Mouse (Mus musculus): Measurements from ENCODE around the gene Tpmt.

Tpmt gene

DNA sequence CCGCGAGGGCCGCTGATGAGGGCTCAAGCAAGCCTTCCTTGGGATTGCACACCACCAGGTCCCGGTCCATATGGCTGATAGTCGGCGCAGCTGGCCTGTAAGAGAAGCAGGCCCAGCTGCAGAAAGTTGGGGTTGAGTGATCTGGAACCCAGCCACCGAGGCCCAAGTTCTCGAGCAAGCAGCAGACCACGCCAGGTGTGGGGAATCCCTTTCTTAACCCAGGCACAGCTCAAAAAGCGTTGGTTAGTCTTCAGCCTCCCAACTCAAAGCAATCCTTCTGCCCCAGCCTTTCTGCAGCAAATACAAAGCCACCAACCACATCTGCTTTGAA lies at the start of gene Tpmt:
Gene Tpmt (minus strand): TSS at position 121 of the 331 bp plus-strand sequence.
- no peak for DNase-seq (ENCODE audit: low read depth, low spot score)

DNA sequence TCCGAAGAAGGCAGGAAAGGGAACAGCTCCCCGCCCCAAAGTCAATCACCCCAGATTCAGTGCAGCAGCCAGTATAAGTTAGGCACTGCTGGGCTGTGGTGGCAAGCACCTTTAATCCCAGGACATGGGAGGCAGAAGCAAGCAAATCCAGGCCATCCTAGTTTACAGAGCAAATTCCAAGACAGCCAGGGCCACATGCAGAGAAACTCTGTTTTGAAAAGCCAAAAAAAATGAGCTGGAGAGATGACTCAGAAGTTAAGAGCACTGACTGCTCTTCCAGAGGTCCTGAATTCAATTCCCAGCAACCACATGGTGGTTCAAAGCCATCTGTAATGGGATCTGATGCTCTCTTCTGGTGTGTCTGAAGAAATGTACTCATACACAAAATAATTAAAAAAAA lies 49.3 kb upstream of the Tpmt start:
- no peak for DNase-seq (ENCODE audit: low read depth, low spot score)

DNA sequence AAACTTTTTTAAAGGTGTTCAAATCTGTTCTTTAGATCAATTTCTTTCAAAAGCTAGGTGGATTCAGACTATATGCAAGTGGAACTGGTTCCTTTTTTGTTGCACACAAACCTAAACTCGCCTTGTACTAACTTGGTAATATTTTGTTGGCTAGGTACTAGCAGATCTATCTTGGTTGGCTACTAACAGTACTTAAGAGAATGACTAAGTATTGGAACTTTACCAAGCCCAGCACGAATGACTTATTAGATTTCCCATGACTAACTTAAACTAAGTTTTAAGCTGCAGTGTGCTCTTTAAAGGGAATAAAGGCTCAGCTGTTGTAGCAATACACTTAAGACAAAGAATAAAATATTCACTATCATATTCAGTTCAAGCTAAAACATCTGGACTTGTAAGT lies 44.7 kb upstream of the Tpmt start:
- DNase-seq (ENCODE audit: low read depth, low spot score), result no peak

DNA sequence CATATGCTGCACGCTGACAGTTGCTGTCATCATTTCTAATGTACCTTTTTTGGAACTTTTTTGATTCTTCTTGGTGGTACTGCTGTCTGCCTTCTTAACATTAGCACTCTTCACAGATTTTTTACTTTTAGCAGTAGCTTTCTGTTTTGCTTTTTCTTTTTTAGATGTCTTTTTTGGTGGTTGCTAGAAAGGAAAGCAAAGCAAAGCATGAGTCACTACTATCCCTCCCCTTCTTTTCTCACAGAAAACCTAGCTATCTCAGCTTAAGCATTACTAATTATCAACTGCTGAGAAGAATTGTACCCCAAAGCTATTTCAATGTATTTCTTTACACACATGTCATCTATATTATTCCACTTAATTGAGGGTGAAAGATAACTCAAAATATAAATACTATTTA lies 43.9 kb upstream of the Tpmt start:
- DNase-seq (ENCODE audit: low read depth, low spot score), result no peak

DNA sequence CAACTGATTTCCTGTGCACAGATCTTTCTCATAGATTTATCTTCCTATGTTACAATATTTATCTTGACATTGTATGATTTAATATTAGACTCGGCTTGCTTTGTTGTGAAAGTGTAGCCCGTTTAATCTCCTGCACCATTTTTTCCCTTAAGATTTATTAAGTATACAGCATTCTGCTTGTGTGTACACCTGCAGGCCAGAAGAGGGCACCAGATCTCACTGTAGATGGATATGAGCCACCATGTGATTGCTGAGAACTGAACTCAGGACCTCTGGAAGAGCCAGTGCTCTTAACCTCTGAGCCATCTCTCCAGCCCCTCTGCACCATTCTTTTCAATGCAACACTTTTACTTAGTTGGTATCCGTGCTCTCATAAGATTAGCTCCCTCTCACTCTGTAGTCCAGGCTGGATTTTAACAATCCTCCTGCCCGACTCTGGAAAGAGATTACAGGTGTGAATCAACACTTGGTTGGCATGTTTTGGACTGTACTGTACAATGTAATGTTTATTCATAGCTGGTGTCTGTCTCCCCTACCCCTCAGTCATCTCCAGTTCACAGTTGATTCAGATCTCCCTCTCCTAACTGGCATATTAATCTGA lies 36.5 kb upstream of the Tpmt start:
- DNase-seq (ENCODE audit: low read depth, low spot score), result peak; percentile 67

DNA sequence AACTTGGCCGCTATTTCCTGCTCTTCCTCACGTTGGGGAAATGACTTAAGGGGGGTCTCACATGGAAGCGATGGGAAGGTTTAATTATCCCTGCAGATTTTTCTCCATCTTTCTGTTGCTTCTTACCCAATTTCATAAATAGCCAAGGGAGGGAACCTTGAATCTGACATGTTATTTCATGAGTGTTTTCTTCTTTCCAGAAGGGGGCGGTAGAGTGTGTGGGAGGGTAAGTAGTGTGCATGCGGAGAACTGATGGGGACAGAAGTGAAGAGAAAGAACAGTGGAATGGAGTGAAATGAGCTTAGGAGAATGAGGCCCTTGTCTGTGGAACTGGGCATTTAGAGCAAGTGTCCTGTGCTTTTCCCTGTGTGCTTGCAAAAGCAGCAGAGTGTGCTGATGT lies 34.3 kb upstream of the Tpmt start:
- peak; percentile 50 for DNase-seq (ENCODE audit: low read depth, low spot score)

DNA sequence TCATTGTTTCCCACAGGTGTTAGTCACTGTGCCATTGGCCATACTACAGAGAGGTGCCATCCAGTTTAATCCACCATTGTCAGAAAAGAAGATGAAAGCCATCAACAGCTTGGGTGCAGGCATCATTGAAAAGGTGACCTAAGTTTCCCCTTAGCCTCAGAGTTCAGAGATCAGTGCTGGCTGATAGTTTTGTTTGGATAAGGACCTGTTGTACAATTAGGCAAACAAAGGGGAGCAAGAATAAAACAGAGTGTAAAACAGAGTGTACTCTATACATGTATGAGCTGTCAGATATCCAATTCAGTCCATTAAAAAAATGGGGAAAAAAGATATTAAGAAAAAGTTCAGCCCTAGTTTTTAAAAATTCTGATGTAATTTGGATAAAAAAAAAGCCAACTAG lies 32.8 kb upstream of the Tpmt start:
- no peak for DNase-seq (ENCODE audit: low read depth, low spot score)

DNA sequence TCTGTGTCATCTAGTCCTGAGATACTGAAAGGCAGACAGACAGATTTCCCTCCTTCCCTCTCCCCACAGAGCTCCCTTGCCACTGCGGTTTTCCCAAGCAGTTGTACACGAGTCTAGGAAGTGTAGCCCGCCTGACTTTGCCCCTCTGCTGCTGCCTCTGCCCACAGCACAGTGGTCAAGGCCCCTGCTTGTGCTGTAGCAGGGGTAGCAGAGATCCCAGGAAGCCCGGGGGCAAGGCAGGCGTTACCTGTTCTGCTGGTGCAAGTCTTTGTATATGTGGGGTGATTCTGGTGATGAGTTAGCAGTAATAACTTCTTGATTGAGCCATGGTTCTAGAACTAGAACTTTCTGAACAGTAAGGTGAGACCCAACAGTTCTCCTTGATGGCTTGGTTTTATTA lies 31.6 kb upstream of the Tpmt start:
- DNase-seq (ENCODE audit: low read depth, low spot score), result no peak

DNA sequence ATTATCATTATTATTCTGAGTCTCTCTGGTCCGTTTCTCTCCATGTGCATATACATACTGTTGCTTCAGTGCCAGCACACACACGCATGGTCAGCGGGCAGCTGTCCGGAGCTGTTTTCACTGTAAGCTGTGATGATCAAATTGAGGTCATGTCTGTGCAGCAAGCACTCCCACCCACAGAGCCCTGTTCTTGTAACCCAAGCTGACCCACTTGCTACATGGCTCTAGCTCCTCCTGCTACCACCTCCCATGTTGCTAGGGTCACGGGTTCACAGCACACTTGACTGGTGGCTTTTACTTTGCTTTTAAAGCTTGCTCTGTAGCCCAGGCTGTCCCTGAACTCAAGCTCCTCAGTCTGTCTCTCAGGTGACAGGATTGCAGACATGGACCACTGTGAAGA lies 27.9 kb upstream of the Tpmt start:
- no peak for DNase-seq (ENCODE audit: low read depth, low spot score)

DNA sequence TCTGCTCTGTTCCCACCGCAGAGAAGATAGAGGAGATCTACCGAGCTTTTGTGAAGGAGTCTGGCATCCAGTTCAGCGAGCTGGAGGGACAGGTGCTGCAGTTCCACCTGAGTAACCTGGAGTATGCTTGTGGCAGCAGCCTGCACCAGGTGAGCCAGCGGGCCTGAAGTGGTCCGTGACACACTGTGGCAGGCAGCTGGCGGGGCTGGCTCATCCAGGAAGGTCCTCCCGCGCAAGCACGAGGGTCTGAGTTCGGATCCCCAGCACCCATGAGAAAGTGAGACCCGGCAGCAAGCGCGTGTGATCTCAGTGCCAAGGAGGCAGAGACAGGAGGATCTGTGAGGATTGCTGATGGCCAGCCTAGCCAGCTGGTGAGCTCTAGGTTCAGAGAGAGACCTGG lies 27.3 kb upstream of the Tpmt start:
- DNase-seq (ENCODE audit: low read depth, low spot score), result no peak

DNA sequence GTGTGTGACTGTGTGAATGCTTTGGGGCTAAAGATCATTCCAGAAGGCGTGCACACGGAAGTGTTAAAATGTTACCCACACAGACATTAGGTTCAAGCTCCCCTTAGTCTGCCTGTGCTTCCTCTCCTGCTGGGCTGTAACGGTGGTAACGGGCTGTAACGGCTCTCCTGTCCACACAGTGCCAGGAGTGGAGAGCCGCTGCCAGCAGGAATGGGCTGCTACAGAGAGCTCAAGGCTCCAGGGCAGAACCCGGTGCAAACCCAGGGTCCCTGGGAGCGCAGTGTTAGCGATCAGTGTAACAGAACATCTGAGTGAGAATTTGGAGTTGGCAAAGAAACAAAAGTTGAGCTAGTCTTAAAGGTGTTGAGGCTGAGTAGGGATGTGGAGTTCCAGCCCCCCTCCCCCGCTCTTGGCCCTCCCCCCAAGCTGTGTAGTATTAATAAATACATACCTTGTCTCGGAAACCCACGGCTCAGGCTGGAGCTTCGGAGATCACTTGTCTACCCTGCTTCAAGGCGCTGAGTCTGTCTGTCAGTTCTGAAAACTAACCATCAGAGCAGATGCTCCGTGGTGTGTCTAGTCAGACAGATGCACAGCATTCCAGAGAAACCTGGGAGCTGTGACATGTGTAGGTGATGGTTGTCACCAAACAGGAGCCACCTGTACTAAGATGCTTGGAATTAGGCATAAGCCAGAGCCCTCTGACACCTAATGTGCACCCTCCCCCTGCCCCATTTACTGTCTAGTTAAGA lies 26.0 kb upstream of the Tpmt start:
- DNase-seq (ENCODE audit: low read depth, low spot score), result no peak

DNA sequence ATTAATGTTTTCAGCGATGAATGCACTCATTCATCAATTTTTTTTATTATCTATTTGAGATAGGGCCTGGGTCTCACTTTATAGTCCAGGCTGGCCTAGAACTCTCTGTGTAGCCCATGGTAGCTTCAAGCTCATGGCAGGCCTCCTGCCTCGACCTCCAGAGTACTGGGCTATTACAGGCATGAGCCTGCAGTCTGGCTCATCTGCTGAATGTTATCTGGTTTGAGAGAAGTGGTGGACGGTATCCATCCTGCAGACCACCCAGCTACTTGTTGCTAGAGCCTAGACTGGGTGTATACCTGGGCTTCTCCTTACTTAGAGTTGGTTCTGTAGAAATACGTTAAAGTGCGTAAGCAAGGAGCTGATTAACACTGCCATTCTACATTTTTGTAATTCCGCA lies 22.5 kb upstream of the Tpmt start:
- DNase-seq (ENCODE audit: low read depth, low spot score), result no peak

DNA sequence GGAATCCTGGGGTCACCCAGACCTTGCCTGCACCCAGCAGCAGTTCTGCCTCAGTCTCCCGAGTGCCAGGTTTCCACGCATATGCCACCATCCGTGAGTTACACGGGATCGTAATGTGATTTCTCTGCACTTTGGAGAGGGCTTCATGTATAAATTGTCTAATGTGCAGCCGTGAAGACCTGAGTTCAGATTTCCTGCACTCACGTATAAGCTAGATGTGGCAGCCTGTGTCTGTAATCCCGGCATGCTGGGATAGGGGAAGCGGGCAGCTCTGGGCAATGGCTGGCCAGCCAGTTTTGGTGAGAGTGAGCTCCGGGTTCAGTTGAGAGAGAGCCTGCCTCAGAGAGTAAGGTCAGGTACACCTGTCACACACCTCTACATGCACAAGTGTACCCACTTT lies 22.0 kb upstream of the Tpmt start:
- DNase-seq (ENCODE audit: low read depth, low spot score), result no peak

DNA sequence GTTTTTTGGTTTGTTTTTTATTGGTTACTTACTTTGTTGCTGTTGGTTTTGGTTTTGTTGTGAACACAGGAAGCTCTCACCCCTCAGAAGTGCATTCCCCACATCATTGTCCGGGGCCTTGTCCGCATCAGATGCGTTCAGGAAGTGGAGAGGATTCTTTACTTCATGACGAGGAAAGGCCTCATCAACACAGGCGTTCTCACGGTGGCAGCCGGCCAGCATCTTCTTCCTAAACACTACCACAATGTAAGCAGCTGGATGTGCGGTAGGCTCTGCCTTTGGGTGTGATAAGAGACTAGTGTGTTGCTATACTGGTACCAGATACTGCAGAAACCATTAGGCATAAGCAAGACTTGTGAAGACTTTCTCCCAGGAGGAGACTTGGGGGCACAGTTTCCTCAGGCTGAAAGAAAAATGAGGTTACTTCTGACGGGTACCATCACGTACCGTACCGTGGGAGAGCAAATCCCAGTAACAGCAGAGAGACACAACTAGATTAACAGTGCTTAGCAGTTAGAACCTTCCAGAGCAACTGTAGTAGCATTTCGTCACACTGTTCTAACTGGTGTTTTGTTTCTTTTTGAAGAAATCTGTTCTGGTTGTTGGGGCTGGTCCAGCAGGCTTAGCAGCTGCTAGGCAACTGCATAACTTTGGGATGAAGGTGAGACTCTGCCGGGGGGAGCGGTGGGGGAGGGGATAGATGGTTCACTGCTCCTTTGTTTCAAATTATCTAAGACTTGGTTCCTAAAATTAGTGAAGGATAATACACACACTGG lies 19.6 kb upstream of the Tpmt start:
- no peak for DNase-seq (ENCODE audit: low read depth, low spot score)

DNA sequence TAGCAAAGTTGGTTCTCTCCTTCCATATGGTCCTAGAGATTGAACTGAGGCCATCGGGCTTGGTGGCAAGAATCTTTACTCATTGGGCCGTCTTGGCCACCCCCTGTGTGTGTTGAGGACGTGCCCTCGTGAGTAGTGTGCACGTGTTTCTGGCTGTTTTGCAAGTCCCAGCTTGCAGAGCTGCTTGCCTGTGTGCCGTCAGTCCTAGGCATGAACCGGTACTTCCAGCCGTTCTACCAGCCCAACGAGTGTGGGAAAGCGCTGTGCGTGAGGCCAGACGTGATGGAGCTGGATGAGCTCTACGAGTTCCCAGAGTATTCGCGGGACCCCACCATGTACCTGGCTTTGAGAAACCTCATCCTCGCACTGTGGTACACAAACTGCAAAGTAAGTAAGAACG lies 18.2 kb upstream of the Tpmt start:
- DNase-seq (ENCODE audit: low read depth, low spot score), result no peak

DNA sequence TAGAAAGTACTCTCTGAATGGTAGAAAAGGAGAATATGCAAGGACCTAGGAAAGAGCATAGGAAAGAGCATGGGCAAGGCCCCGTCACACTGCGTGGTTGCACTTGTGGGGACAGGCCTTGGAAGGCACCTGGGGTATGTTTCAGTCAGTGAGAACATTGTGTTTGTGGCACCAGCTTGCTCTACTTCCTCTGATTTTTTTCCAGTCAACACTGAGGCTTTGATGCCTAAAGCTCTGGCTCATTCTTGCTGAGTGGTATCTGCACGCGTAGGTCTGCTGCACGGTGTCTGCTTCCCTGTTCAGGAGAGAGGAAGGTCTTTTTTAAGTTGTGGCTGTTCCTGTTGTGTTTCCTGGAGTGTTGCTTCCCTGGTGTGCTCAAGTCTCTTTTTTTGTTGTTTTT lies 12.2 kb upstream of the Tpmt start:
- DNase-seq (ENCODE audit: low read depth, low spot score), result no peak

DNA sequence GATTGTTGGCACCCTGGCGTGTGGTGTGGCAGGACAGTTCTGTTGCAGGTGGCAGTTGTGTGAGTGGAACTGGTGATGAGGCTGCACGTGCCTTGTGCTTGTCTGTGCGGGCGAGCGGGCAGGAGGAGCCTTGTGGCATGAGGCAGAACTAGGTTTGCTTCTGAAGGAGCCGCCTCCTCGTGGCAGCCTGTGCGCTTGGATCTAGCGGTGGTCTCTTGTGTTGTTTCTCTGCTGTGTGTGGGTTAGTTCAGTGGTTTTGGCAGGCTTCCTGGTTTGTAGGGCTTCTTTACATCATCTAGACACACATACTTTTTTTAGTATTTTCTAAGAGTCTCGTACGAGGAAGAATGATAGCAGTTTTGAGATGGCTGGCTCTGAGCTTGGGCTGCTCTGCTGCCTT lies 11.6 kb upstream of the Tpmt start:
- peak; percentile 21 for DNase-seq (ENCODE audit: low read depth, low spot score)

DNA sequence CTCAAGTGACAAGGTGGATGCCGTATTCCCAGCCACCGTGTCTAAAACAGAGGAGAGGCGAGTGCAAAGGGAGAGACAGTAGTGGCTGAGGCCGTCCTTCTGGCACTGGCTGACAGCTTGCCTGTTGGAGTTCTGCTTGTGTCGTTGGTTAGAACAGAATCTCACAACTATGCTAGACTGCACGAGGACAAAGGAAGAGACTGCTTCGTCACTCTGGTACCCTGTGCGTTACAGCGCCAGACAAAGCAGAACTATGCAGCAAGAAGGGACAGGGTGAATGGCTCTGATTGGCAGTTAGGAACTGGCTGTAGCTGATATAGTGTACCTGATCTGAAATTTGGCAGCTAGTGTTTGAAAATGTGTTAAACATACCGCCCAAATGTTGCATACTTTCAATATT lies 9.4 kb upstream of the Tpmt start:
- no peak for DNase-seq (ENCODE audit: low read depth, low spot score)

DNA sequence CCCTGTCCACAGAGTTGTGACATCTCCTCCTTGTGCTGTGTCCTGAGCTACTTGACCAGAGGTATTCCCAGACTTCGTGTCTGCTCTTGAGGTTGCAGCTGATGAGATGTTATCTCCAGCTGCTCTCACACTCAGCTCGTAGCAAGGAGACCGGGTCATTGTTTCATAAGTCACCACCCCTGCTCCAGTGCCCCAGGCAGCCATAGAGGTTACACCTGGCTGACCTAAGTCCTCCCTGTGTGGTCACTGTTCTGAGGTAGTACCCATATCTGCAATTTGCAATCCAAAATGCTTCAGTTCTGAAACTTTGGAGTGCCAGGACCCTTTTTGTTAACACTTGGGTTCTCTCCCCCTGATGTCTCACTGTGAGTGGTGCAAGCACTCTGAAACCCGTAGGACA lies 5.5 kb upstream of the Tpmt start:
- DNase-seq (ENCODE audit: low read depth, low spot score), result no peak

DNA sequence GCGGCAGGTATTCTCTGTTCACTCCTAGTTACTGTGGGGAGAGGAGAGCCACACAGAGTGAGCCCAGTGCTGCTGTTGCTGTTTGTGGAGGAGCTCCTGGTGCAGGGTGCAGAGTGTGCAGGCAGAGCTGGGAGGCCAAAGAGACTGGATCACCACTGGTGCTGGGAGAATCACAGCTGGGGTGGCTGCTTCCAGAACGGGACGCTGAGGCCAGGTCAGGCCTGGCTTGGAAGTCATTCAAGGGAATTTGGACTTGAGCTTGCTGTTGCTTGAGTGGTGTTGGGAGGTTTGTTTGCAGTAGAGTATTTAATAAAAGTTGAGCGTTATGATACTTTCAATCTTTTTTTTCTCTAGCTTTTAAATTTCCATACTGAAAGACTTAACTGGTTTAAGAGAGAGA lies 3.5 kb upstream of the Tpmt start:
- DNase-seq (ENCODE audit: low read depth, low spot score), result peak; percentile 16

DNA sequence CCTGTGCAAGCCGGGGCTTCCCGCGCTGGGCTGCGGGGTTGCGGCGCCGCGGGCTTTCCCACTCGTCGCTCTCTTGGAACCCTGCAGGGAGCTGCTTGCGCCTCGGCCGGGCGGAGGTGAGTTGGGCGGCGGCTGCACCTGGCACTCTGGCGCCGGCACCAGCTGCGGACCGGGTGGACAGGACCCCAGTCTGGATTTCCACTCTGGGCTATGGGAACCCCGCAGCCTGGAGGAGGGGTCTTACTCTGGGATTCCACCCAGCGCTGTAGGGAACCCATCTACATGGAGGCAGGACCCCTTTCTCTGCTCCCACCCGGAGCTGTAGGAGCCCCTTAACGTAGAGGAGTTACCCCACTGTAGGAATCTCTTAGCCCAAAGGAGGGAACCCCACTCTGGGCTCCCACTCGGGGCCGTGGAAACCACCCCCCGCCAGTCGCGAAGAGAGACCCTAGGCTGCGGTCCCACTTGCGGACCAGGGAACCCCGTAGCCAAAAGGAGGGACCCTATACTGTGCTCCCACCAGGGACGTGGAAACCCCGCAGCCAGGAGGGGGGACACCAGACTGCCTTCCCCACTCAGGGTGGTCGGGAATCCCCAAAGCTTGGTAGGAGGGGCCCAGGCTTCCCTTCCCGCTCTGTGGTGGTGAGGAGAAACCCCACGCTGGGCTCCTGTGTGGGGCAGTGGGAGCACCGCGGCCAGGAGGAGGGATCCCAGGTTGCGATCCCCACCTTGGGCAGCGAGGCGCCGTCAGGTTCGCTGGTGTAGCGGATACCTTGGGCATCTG lies 512 bp downstream of the Tpmt start:
- DNase-seq (ENCODE audit: low read depth, low spot score), result peak; percentile 27

DNA sequence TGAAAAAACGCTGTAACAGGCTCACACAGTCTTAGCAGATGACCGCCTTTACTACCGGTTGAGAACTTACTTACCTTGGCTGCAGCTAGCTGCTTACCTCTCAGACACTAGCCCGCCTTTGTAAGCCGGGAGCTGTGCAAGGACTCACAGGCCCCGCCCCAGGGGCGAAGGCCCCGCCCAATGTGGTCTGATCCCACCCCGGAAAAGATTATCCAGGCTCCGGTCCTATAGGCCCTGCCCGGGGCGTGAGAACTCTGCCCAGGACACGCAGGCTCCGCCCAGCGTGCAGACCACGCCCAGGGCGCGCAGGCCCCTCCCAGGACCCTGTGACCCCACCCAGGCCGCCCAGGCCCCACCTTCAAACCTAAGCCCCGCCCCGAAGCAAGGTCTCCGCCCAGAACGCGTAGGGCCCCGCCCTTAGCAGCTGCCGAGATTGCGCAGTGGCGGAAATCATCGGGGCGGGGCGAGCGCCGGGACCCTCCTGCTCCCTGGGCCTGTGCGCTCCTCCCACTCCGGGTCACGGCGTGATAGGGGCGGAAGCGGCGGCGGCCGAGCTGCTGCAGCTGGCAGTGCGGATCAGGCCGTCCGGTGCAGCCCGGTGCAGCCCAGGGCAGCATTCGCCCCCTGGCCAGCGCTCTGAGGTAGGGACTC lies 1.4 kb downstream of the Tpmt start, which contains the start of gene Kdm1b:
Gene Kdm1b (plus strand): TSS at position 470 of the 651 bp plus-strand sequence.
- DNase-seq (ENCODE audit: low read depth, low spot score), result peak; percentile 99

All from ZHBTc4 (cell line).